Mouse (Mus musculus) kidney, adult 18-20 months (tissue): ENCODE results near the gene Trim67.

ENCODE experiments used
- DNase-seq: peaks from one replicate; pipeline ENCODE4 v3.0.0; 2021

Gene Trim67

DNA sequence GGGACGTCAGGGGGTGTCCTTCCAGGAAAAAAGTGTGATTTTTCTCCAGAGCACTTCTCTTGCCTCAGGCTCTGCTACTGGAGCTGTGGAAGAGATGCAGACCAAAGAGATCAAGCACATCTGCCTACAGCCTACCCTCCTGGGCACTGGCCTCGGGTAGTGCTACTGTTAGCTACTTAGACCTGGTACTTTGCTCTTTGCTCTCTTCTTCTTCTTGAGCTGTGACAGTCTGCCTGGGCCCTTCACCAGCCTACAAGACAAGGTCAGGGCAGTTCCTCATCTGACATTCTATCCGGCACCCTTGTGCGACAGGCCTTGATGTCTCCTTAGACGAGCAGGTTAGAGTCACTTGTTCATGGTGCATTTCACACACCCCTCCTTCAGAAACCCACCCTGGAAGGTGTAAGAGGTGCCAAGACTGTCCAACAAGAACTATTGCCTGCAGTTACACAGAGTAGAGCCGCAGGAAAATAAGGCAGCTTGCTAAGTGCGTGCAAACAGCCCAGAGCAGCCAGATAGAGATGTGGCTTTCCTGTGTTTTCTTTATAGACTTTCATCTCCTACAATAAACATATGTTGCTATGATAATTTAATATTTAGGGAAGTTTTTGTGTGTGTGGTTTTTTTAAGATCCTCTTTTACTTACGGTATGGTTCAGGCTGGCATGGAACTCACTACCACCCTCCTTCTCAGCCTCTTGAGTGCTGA lies 3.0 kb downstream of the Trim67 start:
- DNase-seq = peak; percentile 11

DNA sequence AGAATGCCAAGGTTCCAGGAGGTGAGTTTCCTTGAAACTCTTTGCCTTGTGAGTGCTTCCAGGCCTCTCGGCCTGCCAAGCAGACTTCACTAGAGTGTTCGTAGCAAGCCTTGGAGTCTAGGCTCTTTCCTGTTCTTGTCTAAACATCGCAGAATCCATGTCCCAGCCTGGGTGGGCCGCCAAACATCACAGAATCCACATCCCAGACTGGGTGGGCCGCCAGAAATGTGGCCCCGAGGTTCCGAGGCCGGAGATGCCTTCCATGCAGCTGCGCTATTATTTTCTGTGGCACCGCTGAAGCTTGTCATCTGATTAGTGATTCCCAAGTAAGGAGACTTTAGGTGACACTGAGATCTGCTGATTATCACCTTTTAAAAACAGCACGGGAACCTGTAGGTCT lies 7.7 kb downstream of the Trim67 start:
- DNase-seq = no peak

DNA sequence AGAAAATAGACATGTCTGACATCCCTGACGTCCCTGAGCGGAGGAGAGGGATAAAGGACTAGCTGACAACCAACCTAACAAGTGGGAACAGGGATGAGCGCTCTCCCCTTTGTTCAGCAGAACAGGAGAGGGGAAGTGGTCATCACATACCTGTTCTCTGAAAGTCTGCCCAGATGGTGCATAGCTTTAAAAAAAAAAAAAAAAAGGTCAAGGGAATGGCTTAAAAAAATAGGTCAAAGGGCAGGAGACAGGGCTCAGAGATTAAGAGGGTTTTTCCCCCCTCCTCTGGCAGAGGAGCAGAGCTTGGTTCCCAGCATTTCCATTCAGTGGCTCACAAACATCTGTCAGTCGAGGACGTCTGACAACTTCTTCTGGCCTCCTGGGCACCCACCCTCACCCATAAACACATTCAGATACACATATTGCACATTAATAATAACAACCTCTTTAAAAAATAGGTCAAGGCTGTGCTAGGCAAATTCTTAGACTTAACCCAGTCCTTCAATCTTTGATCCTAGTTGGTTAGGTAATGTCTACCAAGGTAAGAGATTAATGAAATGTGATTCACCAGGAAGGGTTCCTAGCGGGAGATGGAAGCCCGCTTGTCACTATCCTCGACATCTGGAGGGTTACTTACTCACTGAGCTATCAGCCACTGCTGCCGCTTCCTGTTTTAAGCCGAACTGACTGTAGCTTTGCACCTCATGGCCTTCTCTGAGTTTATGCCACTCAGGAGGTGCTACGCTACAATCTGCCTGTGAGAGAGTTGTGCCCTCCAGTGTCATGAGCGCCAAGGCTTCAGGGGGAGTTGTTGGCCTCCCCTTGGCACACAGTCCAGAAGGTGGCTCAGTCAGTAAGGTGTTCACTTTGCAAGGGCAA lies 11.2 kb downstream of the Trim67 start:
- DNase-seq = peak; percentile 21

DNA sequence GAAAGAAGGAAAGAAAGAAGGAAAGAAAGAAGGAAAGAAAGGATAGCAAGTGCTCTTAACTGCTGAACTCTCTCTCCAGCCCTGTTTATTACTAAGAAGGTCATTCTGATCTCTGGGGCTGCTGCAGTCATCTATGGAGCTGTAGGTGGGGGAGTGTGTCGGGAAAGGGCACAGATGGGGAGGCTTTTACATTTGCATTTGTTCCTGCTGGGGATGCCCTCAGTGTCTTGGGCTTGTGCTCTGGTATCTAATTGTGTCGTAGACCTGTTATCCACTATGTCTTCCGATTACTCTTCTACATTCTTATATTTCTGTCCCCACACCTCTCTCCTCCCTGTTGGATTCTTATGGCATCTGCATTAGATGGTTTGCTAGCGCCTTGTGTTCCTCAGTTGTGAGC lies 13.1 kb downstream of the Trim67 start:
- DNase-seq = no peak

DNA sequence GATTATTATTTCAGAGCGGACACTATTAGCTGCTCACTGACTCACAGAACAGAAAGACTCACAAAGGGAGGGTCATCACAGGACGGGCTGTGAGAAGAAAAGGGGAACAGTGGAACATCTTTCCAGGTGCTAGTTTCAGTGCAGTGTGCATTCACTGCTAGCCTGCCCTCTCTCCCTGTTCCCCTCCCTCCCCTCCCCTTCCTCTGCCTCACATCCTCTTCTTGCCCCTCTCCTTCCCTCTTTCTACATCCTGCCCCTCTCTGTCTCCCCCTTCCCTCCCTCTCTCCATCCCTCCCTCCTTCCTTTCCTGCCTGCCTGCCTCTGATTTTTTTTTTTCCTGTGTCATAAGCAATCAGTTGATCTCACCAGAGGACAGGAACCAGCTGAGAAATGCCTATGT lies 16.5 kb downstream of the Trim67 start:
- DNase-seq = no peak

DNA sequence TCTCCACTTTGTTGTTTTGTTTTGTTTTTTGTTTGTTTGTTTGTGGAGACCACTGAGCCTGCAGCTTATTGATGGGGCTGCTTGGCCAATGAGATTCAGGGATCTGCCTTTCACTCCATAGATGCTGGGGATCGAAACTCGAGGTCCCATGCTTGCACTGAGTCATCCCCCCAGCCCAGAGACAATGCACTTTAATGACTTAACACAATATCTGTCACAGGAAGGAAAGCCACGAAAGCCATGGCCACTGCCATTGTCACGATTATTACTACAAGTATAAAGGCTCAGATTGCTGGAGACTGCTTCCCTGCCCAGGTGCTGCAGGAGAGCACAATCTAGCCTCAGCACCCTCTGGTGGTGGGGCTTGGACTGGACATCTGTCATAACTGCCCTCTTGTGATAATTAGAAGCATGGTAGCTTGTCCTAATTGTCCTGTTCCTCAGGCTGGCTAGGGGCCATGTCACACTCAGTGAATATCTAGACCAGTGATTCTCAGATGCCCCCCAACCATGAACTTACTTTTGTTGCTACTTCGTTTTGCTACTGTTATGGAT lies 17.2 kb downstream of the Trim67 start:
- peak; percentile 56 for DNase-seq

DNA sequence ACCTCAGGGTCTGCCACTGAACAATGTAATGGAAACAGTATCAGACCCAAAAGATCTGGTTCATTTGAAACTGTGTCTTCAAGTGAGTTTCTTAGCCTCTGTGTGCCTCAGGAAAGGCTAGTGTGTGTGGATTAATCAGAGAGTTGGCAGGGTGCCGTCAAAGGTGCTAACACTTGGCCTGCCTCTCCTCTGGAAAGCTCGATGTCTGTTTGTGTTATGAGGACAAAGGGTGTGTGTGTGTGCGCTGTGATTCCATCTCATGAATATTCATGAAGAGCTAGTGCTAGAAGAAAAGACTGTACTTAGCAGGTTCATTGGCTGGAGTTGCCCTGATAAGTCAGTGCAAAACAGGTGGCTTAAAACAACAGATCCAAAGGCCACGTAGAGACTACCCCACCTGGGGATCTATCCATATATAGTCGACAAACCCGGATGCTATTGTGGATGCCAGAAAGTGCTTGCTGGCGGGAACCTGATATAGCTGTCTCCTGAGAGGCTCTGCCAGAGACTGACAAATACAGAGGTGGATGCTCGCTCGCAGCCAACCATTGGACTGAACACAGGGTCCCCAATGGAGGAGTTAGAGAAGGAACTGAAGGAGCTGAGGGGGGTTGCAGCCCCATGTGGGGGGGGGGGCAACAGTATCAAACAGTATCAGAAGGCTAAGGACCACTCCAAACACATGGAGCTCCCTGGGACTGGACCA lies 17.9 kb downstream of the Trim67 start:
- peak; percentile 60 for DNase-seq

DNA sequence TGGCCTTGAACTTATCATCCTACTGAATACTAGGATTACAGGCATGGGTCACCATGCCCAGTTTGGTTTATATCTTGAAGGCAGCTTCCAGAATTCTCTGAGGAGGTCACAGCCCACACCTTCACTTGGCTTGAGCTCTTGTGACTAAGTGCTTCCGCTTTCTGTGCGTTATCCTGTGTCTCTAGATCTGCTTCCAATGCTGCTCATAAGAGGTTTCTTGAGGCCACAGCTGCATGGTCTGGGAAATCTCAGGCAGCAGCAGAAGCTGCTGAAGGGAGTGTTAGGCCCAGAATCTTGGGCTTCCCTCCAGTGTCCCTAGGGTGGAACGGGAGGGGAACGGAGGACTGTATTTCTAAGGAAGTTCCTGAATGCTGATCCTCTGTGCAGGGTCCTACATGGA lies 20.4 kb downstream of the Trim67 start:
- no peak for DNase-seq

DNA sequence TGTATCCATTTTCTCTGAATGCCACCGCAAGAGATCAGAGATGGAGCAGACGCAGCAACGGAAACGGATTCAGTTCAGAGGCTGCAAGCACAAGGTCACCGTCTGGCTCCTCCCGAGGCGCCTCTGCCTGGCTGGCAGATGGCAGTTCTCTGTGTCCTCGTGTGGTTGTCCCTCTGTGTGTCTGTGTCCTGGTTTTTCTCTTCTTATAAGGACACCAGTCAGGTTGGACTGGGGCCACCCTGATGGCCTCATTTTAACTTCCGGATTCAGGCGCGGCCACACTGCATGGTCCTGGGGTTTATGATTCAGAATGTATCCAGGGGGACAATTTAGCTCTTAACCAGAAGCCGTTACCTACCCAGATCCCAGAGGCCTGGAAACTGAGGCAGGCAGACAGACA lies 23.0 kb downstream of the Trim67 start:
- DNase-seq = no peak

DNA sequence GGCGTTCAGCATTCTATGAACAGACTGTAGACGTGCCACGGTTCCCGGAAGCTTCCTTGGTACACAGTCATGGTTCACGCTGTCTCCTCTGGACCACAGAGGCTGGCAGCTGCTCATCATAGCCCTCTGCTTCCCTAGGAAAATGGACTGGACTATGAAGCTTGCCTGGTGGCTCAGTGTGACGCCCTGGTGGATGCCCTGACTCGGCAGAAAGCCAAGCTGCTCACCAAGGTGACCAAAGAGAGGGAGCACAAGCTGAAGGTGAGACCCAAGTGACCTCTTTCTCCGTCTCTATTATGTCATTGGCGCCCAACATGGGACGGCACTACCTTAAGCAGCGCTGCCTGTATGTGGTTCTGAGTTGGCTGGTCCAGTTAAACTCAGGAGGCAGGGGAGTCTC lies 24.0 kb downstream of the Trim67 start:
- DNase-seq = peak; percentile 22

DNA sequence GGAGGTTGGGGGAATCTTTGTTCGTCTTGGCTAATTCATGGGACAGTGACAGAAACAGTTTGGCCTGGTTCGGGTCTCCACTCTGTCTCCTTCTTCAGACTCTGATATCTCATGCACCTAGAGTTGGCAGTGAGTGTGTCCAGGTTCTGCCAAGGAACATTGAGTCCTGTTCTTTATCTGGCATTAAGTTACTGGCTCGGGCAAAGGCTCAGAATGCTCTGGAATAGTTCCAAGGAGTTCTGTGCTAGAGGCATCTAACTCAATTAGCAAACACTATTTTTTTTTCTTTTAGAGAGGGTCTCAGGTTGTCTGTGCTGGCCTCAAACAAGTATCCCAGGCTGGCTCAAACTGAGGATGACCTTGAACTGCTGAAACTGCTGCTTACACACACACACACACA lies 24.5 kb downstream of the Trim67 start:
- peak; percentile 59 for DNase-seq

DNA sequence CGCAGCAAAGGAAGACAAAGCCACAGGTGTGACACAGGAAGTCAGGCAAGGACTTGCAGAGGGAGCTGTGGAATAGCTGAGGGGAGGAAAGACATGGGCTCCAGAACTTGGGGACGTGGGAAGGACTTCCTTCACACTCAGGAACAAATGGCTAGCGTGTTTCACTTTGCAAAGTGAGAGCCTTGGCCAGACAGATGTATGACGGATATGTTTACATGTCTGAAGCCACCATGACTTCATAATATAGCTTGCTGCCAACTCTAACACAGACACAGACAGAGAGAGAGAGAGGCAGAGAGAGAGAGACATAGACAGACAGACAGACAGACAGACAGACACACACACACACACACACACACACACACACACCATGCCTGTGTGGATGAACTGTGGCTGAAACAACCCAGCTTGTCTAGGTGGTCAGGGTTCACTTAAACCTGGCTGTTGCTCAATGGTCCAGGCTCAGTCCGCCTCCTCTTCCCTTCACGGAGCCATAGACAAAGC lies 26.8 kb downstream of the Trim67 start:
- DNase-seq = no peak

DNA sequence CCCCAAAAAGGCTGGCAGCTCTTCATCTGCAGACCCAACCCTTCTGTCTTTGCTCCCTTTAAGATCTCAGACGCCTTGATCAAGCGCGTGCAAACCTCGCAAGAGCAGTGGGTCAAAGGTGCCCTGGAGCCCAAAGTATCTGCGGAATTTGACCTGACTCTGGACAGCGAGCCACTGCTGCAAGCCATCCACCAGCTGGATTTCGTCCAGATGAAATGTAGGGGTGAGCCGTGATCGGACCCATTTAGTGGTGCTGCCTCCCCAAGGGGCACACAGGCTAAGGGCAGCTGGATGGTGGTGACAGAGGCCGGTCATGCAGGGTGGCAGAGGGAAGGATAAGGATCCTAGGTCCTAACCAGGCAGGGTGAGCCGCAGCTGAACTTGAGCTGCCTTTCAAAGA lies 27.2 kb downstream of the Trim67 start:
- peak; percentile 66 for DNase-seq

DNA sequence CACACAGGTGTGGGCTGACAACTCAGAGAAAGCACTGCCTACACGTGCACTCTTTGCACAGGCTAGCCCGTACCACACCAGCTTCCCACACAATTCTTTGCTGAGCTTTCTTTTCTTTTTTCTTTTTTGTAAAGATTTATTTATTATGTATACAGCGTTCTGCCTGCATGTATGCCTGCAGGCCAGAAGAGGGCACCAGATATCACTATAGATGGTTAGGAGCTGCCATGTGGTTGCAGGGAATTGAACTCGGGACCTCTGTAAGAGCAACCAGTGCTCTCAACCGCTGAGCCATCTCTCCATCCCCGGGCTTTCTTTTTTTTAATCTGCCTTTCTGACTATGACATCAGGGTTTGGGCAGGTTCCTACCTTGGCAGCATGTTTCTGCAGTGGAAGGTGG lies 30.6 kb downstream of the Trim67 start:
- no peak for DNase-seq

DNA sequence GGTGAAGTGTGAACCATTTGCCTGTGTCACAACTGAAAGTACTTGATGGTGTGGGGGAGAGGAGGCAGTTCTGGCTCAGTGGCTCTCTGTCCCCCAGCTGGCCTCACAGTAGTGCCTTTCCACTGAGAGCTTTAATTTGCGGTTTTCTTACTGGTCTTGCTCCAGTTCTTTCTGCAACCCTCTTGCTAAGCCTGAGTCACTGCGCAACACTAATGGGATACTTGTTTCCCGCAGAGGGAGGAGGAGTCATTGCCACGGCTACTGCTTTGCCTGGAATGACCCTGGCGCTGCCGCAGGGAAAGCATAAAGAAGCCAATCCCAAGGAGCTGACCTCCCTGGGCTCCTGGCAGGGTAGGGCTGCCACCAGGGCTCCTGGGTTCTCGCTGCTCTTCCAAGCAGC lies 33.8 kb downstream of the Trim67 start:
- DNase-seq = peak; percentile 60

DNA sequence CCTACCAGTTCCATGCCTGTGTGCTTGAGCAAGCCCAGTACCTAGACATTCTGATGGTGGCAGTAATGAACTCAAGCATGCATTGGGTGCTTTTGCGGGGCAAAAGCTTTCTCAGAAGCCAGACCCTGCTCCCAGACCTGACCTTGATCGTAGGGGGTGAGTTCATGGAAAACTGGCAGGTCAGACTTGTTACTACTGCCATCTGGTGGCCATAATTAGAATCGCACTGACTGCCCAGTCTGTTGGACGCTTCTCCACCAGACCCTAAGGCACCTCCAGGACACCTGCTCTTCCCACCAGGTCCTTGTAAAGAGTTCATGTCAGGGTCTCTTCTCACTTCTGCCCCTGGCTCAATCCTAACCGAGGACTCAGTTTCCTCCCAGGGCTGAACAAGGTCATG lies 34.5 kb downstream of the Trim67 start:
- DNase-seq = peak; percentile 70

DNA sequence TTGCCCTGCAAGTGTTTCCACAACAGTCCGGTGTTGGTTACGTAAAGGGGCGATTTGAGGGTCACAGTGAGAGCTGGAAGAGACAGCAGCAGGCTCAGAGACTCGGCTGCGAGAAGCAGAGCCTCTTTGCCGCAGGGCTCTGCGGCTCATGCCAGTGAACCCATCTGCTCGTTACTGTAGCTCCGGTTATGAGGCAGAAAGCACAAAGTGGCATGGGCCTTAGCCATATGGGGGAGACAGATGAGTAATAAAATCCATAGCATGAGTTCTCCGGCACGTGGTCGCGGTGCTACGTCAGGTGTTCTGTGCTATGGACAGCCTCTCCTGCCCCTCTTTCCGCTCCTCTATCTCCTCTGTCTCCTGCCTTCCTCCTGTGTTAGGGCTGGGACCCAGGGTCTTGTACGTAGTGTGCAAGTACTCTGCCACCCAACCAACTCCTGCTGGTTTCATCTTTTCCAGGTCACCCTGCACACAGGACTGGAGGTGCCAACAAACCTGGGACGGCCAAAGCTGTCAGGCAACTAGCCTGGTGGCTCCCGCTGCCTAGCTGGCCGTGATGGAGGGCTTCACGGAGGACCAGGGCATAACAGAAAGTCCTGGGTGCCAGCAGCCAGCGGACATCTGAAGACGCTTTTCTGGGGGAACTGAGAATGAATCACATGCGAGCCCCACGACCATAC lies 35.8 kb downstream of the Trim67 start:
- DNase-seq = no peak

DNA sequence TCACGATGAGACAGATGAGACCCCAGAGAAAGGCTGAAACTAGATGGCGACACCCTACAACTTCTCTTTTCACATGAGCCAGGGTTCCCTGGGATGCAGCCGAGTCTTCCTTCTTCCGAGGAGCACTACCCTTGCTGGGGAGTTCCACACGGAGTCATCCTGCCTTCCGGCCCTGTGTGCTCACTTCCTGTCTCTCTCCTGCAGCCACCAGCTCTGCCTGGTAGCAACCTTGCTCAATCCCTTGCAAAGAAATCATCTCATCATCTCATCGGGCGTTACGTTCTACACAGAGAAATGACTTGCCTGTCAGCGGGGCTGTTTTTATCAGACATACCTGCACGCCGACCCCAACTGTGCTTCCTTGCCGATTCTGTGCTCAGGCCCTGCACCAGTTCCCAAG lies 37.2 kb downstream of the Trim67 start:
- DNase-seq = no peak

DNA sequence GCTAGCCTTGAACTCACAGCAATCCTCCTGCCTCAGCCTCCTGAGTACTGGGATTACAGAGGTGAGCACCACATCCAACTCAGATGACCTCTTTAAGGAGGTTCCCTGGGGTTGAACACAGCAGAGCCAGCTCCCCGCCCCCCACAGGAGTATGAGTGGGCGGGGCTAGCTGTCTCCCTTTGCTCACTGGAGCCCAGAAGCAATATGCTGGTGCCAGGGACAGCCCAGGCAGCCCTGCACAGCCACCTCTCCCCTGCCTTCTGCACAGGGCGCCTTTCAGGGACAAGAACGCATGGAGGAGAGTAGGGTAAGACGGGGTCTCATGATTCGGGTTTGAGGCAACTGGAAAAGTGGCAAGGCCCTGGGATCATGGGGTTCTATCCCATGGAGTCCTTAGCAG lies 38.6 kb downstream of the Trim67 start:
- DNase-seq = no peak

DNA sequence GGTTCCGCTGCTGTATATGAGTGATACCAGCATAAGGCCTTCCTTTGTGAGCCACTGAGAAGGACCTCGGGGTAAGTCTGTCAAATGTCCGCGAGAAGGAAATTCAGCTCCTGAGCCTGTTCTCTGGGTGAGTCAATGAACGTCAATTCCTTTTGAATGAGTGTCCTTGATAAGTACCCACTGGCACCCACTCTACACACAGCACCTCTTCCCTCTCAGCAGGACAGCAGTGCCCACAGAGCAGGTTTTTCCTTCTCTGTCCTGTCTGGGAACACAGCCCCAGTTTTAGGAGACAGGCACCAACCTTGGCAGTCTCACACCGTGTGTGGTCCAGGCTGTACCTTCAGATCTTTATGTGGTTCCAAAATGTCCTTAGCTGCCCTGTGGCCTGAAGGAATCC lies 39.0 kb downstream of the Trim67 start:
- no peak for DNase-seq

DNA sequence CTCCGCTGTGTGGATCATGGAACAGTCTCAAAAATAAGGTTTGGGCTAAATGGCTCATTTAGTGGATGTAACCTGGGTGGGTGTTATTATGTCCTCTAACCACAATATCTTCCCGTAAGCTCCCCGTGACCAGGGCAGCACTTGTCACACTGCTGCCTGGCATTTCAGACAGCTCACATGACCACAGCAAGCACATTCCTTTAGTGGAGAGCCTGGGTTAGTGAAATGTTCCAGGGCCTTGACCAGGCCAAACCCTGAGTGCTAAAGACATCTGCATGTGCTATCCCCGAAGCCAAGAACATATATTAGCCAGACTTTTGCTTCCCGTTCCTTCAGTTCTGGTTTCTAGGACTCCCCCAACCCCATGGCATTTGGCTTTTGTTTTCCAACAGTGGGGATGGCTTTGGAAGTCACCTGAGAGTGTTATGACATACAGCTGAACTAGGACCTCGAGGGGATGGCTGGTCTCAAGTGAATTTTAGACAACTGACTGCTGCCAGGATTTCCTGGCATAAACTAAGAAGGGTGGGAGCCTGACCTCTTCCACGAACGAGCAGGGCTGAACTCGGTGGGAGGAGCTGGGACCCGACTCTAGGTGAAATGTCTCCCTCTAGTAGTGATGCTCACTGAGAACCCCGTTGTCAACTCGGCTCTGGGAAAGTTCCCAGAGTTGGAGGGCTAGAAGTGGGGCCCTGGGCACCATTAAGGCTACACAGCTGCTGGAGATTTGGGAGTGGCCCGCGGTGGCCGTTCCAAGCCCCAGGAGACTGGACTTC lies 40.7 kb downstream of the Trim67 start:
- DNase-seq = no peak

DNA sequence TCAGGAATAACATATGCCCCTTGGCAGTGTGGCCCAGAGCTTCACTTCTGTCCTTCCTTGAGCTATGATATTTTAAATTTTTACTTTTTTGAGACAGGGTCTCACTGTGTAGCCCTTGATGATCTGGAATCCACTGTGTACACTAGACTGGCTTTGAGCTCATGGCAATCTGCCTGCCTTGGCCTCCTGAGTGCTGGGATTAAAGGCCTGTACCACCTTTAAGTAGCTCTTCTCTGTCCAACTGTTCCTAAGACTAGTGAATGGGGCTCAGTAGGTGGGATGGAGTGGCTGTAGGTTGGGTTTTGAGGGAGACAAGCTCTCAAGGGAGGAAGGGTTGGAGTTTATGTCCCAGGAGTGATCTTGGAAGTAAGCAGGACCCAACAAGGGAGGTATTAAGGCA lies 43.0 kb downstream of the Trim67 start:
- DNase-seq = no peak
